Mouse (Mus musculus) layer of hippocampus, adult 9-11 months (tissue): Measurements from ENCODE around the gene Rab29.
"Not testable (repeated sequence)": the region's sequence is repeated elsewhere in the genome, so short reads cannot be mapped to it uniquely, and the experiment has no call there.

Experiments used
- DNase-seq: peaks from one replicate; pipeline ENCODE4 v3.0.0; 2022

The Rab29 gene

DNA sequence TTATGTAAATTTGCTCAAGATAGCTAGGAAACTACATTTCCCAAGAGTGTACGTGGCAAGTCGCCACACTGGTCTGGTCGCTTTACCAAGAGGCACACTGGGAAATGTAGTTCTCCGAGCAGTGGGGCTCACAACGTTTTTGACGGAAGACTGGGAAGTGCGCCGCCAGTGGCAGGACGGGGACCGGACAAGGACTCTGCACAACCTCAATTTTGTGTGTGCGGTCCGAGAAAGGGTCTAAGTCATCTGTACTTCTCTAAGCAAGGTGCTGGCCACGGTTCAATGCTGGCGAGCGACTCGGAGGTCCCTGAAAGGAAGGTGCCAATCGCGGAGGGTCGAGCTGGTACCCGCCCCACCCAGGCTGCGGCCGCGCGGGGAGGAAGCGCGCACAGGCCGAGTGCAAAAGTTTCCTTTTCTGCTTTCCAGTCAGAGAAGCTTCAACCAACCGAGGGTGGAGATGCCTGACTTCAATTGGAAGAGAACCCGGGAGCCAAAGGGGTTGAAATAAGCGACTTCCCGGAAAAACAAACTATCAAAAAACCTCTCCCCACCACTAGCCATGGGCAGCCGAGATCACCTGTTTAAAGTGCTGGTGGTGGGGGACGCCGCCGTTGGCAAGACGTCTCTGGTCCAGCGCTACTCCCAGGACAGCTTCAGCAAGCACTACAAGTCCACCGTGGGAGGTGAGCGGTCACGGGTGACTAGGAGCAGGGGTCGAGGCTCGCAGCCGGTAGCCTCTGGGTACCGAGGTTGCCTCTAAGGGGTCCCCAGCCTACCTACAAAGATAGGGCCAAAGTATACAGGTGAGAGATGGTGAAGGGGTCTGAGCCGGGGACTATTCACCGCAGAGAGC, at the start of gene Rab29:
Gene Rab29, plus strand, starts transcription at position 132 of the 853 bp plus-strand sequence.
- peak; percentile 93 for DNase-seq

DNA sequence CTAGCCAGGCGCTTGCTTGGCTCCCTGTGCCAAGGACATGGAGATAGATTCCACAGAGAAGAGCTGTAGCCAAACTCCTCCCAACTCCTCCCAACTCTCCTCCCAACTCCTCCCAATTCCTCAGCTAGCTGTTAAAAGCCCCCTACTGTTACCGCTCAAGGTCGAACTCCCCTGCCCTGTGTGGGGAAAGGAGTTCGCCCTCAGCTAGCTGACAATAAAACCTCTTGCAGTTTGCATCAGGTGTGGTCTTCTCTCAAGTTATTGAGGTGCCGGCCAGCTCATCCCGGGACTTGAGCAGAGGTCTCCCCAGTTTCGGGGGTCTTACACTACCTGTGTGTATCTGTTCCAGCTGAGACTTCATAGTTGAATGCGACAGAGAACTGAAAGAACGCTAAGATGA, 46.7 kb upstream of the Rab29 start:
- not testable (repeated sequence) for DNase-seq

DNA sequence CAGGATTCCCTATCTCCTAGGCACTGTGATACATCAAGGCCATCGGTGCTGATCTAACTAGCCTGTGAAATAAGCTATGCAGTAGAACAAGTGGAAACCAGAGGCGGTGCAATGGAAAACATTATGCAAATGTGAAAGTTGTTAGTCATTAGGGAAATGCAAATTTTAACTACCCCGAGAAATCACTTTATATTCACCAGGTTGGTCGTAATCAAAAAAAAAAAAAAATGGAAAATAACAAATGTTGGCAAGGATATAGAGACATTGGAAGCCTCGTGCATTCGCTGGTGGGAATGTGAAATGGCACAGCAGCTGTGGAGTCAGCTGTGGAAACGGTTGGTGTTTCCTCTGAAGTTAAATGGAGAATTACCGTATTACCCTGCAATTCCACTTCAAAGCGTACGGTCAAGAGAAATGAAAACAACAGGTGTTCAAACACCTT, 46.1 kb upstream of the Rab29 start:
- peak; percentile 57 for DNase-seq

DNA sequence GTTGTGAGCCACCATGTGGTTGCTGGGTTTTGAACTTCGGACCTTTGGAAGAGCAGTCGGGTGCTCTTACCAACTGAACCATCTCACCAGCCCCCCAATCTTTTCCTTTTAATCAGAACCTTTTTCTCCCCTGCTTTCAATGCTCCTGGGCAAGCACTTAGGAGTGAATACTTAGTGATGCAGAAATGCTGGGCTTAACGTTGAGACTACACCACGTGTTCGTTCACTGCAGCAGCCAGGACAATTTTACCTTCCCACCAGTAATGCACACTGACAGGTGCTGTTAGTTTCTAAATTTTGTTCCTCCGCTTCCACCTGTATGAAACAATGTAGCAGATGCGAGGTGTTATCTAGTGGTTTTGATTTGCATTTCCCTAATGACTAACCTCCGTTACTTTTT, 44.7 kb upstream of the Rab29 start:
- no peak for DNase-seq

DNA sequence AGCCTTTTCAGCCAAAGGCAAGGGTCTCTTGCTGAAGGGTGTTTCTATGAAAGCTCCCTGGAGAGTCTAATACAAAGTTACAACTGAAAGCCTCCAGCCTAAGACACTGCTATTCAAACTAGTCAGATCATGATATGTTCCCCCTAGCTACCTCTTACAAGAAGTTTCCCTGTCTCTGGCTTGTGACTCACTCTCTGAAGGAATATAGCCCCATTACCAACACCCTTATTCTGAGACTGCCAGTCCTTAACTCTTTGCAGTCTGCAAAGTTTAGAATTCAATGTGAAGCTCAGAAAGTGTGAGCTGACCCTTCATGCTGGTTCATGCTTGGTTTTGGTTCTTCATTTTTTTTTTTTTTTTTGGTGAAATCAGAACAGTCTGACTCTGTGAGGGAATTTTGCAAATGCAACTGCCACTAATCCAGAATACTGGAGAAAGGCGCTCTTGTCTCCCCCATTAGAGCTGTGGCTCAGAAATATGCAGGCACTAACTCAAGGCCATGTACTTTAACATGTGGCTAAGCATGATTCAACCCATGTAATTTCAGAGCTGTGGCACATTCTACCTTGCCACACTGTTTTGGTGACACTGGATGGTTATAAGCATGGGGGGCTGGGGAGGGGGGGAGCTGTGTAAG, 44.0 kb upstream of the Rab29 start:
- DNase-seq, result no peak

DNA sequence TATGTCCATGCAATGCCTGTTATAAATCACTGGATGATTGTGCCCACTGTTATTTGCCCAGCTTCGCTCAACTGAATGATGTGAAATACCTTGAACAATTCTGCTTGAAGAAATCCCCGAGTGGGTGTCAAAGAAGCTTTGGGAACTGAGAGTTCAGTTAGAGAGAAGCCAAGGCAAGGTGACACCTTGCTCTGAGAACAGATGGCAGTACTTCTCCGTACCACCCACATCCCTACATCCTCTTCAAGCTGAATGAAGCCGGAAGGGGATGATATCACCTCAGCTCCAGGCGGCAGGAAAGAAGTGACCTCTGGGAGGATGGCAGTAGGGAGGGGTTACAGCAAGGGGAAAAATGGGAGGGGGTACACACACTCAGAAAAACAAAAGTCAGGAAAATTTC, 43.5 kb upstream of the Rab29 start:
- DNase-seq, result no peak

DNA sequence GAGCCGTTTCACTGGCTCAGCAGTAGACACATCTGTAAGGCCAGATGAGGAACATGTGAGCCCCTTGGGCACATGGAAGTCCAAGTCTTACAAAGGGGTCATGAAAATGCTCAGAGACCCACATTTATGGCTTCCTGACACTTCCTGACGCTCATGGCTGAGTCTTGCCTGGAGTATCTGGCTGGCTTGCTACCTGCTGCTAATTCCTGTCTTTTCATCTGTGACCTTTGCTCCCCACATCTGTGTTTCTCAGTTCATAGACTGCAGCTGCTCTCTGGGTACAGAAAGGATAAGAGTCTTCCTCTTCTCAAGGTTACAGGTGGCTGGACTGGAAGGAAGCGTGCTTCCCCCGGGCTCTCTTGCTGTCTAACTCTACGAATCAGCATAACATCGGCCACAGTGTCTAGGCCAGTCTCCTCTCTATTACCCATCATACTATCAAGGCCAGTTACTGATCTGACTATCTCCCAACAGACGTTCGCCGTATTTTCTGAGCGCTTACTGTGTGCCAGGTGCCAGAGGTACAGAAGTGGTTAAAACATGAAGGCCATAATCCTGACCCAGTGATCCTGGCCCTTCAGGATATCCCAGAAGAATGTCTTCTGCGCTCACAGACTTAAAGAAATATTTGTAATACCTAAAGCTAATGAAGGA, 42.4 kb upstream of the Rab29 start:
- no peak for DNase-seq

DNA sequence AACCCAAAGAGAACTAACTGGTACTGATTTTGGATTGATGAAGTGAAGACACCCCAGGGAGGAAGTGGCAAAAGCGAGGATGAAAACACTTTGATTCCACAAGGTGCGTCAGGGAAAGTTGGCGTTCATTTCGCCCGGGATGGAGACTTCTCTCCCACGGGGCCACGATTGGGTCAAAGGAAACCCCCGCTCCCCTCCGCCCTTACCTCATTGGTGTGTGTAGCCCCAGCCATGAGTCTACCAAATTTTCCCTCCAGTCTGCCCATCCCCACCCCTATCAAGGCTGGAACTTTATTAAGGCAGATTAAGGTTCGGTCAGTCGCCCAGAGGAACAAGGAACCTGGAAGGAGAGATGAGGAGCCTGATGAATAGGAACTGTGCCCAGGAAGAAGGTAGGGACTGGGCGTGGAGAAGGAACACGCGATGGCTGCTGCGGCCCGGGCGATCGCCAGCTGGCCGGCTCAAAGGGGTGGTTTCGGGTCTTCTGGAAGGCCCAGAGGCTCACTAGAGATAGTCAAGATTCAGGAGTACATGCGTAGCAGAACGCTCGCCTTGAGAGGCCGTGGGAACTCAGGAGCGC, 39.7 kb upstream of the Rab29 start, which contains the start of gene Slc41a1:
Gene Slc41a1, plus strand, starts transcription at position 287 of the 580 bp plus-strand sequence.
- DNase-seq, result peak; percentile 23

DNA sequence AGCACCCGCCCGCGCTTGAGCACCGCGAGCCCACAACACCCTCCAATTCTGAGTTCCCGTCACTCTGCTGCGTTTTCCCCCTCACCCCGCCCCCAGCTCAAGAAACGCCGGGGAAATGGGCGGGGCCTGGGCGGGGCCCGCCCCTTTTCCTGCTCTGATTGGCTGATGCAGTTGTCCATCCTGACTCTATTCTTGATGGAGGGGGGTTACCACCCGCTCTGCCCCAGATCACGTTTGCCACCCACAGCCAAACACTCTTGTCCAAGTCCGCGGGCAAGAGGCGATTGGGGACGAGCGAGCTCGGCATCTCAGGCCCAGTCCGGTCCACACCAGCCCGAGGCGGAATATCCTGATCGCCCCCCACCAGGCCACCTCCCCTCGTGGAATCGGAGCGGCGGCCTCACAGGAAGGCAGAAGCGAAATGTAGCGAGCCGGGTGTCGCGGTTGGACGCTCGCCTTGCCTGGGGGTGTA, 39.2 kb upstream of the Rab29 start:
- peak; percentile 93 for DNase-seq

DNA sequence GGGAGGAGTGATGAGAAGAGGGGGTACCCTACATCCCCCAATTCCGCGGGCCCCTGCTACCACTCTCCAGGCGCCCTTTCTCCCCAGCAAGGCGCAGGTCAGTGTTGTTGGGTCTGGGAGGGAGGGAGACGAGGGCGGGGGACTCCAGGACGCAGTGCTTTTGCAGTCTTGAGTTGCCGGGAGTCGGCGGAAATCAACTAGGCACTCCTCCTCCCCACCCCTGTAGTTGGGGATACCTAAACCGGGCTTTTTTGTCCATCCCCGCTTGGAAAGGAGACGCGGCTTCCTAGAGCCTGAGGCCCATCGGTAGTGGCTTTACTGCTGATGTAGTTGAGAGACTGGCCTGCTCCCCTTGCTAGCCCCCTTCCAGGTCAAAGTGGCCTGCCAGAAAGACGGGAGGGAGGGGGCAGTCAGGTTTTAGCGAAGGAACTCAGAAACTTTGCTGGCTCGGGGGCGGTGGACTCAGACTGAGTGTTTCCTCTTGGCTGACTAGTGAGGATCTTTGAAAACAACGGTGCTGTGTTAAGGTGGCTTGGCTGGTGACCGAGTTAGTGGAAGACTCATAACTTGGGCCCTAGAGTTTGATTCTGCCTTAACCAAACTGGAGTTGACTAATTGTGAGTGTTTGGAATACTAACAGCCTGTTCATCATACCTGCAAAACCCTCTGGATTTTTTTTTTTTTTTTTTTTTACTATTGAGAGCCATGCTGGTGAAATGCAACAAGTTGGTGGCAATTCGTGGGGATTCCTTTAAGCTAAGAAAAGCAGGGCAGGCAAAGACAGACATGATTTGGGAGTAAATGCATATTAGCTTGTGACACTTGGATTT, 38.5 kb upstream of the Rab29 start:
- DNase-seq, result peak; percentile 23

DNA sequence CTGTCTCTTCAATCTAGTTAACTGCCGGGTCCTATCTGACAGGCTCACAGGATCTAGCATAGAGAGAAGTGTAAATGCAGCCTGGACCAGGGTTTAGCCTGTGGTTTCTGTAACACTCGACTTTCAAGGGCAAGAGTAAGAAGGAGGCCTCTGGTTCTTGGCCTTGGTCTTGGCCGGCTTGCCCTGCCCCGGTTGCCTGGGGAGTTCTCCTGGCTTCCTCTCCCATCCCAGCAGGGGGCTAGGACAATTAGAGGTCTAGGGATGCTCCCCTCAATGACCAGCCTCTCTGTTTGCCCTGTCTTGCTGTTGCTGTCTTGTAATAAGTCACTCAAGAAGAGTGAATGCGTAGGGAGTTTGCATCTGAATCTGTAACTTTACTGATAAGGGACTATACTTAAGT, 37.7 kb upstream of the Rab29 start:
- DNase-seq, result no peak

DNA sequence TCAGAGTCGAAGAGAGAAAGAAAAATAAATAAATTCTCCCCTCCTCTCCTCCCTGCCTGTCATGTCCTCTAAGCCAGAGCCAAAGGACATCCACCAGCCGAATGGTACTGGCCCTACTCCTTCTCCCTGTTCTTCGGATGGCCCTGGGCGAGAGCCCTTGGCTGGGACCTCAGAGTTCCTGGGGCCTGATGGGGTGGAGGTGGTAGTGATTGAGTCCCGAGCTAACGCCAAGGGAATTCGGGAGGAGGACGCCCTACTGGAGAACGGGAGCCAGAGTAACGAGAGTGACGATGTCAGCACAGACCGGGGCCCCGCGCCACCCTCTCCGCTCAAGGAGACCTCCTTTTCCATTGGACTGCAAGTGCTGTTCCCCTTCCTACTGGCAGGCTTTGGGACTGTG, 36.5 kb upstream of the Rab29 start:
- no peak for DNase-seq

DNA sequence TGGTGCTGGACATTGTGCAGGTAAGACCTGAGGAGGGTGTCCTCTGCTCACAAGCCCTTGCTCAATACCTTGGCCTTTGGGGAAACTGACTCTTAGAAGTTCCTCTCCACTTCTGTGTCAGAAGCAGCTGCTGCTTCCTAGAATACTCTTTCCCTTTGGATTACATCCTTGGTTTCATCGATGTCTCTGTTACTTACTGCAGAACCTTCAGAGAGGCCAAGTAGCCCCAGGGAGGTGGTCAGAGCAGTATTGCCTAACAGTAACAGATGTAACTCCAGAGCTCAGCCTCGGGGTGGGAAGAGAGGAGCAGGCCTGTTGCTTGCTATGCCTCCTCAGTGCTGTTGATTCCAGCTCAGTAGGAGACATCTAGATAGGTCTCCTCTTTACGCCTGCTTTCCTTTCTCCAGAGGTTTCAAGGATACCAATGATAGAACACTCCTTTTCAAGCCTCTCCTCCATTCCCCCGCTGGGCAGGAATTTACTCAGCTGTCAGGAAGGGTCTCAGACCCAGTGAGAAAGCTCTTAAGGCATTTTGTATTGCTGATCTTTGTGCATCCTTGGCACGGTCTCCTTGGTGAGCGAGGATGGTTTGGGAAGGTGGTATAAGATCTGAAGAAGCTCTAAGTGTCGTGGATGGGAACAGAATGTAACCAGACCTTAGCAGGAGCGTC, 35.9 kb upstream of the Rab29 start:
- DNase-seq, result no peak

DNA sequence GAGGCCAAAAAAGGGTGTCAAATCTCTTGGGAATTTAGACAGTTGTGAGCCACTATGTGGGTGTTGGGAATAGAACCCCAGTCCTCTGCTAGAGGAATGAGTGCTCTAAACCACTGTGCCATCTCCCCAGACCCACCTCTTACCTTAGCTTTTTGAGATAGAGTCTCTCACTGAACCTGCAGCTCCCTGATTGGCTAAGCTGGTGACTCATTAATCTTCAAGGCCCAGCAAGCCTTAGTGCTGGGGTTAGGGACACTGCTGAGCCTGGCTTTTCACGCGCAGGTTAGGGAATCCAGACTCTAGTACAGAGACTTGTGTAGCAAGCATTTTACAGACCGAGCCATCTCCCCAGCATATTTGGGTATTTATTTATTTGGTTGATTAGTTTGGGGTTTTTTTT, 30.0 kb upstream of the Rab29 start:
- DNase-seq, result no peak

DNA sequence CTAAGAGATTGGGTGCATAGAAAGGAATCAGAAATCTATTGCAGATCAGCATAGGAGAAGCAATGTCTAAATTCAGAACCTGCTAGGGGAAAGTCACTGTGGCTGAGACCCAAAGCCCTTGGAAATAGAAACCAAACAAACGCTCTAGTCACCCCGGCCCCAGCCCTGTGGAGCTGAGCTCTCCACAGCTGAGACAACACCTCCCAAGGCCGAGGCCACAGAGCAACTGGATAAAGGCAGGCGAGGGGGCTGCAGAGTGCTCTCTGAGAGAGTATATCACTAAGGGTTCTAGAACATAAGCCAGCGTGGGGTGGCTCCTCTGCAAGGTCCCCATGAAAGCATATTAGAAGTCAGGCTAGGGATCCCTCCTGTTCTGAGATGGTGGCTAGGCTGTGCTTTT, 28.5 kb upstream of the Rab29 start:
- no peak for DNase-seq

DNA sequence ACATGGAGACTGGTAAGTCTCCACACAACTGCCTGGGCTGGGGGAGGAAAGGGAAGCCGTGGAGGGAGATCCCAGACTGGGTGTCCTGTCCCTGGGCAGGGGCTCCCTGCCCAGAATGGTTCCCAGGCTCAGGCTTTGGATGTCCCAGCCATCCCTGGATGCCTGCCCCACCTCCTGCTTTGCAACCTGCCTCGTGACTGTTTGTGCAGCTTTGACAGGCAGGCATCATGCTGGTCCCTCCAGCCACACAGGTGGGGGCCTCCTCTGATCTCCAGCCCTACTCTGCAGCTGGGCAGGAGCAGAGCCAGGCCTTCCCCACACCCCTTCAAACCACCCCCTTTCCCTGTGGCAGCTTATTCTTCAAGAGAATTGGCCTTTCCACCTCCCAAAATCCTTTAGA, 27.7 kb upstream of the Rab29 start:
- DNase-seq, result no peak

DNA sequence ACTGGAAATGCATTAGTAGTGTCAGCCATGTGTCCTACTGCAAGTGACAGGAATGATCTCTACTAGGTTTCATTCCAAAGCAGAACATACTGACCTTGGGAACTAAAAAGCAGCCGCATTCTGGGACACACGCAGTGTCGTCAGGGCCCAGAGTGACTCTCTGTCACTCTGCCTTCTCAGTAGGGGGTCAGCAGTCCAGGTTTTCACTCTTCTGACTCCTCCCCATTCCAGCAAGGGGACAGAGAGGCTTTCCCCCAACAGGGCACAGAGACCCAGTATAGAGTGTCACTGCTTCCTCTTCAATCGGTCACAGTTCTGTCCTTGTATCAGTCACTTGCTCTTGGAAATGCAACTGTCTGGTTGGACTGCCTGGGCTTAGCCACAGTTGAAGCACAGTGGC, 24.8 kb upstream of the Rab29 start:
- no peak for DNase-seq

DNA sequence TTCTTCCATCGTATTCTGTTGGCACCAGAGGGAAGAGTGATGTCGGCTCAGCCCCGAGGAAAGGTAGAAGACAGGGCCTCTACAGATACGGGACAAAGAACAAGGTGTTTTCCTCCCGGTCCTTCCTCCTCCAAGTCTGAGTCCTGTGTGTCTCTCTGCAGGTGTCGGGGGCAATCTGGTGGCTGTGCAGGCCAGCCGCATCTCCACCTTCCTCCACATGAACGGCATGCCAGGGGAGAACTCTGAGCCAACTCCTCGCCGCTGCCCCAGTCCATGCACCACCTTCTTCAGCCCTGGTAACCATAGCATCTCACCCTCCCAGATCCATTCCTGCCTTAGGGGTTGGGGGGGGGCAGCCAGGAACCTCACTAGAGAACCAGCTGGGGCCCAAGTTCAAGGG, 23.3 kb upstream of the Rab29 start:
- no peak for DNase-seq

DNA sequence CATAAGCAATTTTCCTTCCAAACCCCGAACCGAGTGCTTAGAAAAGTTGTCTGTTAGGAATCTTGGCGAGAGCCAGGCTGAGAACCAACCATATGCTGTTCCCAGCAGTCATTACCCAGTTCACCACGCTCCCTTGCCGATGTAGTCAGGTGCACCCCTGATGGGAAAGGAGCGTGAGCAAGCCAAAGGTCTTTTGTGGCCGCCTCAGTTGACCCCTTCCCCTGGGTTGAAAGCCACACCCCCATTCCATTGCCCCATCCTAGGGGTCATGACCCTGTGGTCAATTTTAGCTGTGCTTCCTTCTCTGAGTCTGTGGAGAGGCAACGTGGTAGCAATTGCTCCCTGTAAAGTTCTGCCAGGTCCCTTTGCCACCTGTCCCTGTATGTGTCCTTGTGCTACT, 22.1 kb upstream of the Rab29 start:
- no peak for DNase-seq

DNA sequence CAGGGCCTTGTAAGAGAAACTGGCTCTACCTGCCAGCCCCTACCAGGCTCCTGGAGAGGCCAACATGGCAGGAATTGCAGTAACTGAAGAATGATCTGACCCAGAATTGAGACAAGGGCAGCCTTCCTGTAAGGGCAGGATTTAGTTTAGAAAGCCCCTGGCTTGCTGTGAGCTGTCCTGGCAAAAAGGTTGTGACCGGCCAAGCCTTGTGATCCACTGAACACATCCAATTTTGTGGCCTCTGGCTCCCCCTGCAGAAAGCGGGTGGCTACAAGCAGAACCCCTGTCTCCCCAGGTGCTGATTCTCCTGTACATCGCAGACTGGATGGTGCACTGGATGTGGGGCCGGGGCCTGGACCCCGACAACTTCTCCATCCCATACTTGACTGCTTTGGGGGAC, 20.8 kb upstream of the Rab29 start:
- DNase-seq, result peak; percentile 59

DNA sequence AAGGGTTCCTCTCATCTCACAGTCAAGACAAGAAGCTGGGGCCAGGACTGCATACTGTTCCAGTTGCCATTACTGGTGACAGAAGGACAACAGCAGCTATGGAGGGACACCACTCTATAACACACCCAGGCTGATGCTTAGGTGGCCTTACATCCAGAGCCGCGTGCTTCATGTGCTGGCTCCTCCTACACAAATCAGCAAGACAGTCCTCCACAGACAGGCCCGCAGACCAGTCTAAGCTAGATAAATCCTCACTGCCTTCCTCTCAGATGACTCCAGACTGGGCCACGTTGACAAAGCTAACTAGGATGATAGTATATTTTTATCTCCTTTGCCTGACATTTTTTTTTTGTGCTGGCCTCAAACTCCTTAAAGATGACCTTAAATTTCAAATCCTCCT, 5.2 kb upstream of the Rab29 start:
- DNase-seq, result no peak

DNA sequence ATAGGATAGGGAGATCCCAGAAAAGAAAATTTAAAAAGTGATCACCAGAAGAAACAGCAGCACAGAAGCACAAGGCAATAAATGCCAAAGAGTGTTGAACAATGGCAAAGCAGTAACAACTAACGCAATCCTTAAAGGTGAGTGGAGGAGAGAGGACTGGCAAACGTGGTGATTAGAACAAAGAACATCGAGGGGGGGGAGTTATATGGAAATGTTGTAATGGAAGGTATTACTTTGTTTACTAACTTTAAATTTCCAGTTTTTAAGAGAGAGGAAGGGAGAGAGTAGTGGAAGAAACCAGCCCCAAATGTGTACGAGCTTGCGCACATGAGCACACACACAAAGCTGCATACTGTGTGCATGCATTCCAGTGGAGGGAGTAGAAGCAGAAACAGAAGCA, 1.4 kb upstream of the Rab29 start:
- DNase-seq, result no peak
